Mouse (Mus musculus) C2C12 (cell line): Measurements from ENCODE around the gene Pik3r6.

ENCODE experiments used
- CEBPB ChIP-seq: IDR thresholded peaks from one replicate; pipeline ENCODE4 v1.6.1; 2011; ENCODE audit warnings: low read depth, mild to moderate bottlenecking, control low read depth, moderate library complexity
- CTCF ChIP-seq: IDR thresholded peaks from one replicate; pipeline ENCODE4 v1.5.1; 2011; ENCODE audit not compliant: control insufficient read depth, insufficient read depth, insufficient read length
- FOSL1 ChIP-seq: IDR thresholded peaks from one replicate; pipeline ENCODE4 v1.8.0; 2011; ENCODE audit warnings: mild to moderate bottlenecking, low read length; ENCODE audit not compliant: poor library complexity, insufficient read depth, severe bottlenecking
- MAX ChIP-seq: IDR thresholded peaks from one replicate; pipeline ENCODE4 v1.6.1; 2011; ENCODE audit warnings: mild to moderate bottlenecking, control low read depth
- MYOD1 ChIP-seq: IDR thresholded peaks from one replicate; pipeline ENCODE4 v1.6.1; 2011; ENCODE audit warnings: low read depth; ENCODE audit not compliant: control insufficient read depth, insufficient read length
- MYOG ChIP-seq: IDR thresholded peaks from one replicate; pipeline ENCODE4 v1.6.1; 2011; ENCODE audit not compliant: control insufficient read depth, insufficient read length; ENCODE audit errors: extremely low read depth
- USF1 ChIP-seq: IDR thresholded peaks from one replicate; pipeline ENCODE4 v1.6.1; 2011; ENCODE audit warnings: low read depth, mild to moderate bottlenecking, control low read depth, moderate library complexity

- TF ChIP-seq CTCF (peak; percentile 67), MYOG (no peak), MAX (no peak), MYOD1 (no peak), FOSL1 (no peak), USF1 (no peak), CEBPB (no peak)
Measured at GRCm38 (mm10) chr11:68566447-68567059, 63.7 kb downstream of the Pik3r6 start.
